Mouse (Mus musculus) CH12.LX (cell line): ENCODE measurements around the gene Trim61. TPM values are rescaled to one million over a fixed set of nuclear protein-coding genes. Genes with fewer than 3 reads are reported as not detected.

Experiments
- DNase-seq: peaks from one replicate; pipeline ENCODE4 v3.0.0-alpha.2; 2013; ENCODE audit errors: extremely low read depth
- H3K27ac ChIP-seq: 2 replicates; pipeline ENCODE4 v1.5.1; 2012; ENCODE audit warnings: low read depth, mild to moderate bottlenecking, control low read depth, moderate library complexity; ENCODE audit not compliant: insufficient read depth
- H3K27me3 ChIP-seq: replicated peaks from 2 replicates; pipeline ENCODE3; 2012; ENCODE audit warnings: inconsistent platforms
- H3K36me3 ChIP-seq, 2 experiments: replicated peaks in 1 of 2; 2 replicates each; pipeline versions ENCODE3 to v1.6.1; 2012; ENCODE audit warnings: inconsistent platforms in 1 of 2, low read length in 1 of 2, mild to moderate bottlenecking in 1 of 2, mixed read lengths in 1 of 2, moderate library complexity in 1 of 2; ENCODE audit not compliant: control insufficient read depth in 1 of 2, insufficient read depth in 1 of 2
- H3K4me1 ChIP-seq, 2 experiments: 2 replicates each; pipeline ENCODE4 v1.6.1; 2012; ENCODE audit warnings: inconsistent platforms in 1 of 2, moderate library complexity in 1 of 2; ENCODE audit not compliant: insufficient read depth in 2 of 2, control insufficient read depth in 1 of 2
- H3K4me2 ChIP-seq: 2 replicates; pipeline ENCODE4 v1.6.1; 2012; ENCODE audit warnings: low read depth, mild to moderate bottlenecking, control low read depth; ENCODE audit not compliant: poor library complexity, insufficient read depth, severe bottlenecking
- H3K4me3 ChIP-seq, 3 experiments: fragments of 150-350 bp in 1 of 3; sonication (generic) in 1 of 3; replicated peaks in 1 of 3; 2 replicates each; pipeline versions ENCODE3 to v1.5.1; 2011 to 2012; ENCODE audit warnings: low read depth in 2 of 3, low read length in 2 of 3, mild to moderate bottlenecking in 2 of 3, moderate library complexity in 2 of 3, control low read depth in 1 of 3, improper control_type of control experiment in 1 of 3, inconsistent platforms in 1 of 3, mixed read lengths in 1 of 3; ENCODE audit not compliant: poor library complexity in 1 of 3
- H3K79me2 ChIP-seq: replicated peaks from 2 replicates; pipeline ENCODE4 v1.6.1; 2012; ENCODE audit warnings: mild to moderate bottlenecking, moderate library complexity; ENCODE audit not compliant: control insufficient read depth, poor library complexity, insufficient read depth, severe bottlenecking; ENCODE audit errors: extremely low read depth
- H3K9ac ChIP-seq: 2 replicates; pipeline ENCODE4 v1.6.1; 2012; ENCODE audit warnings: low read depth, mild to moderate bottlenecking, control low read depth, moderate library complexity; ENCODE audit not compliant: insufficient read depth
- H3K9me3 ChIP-seq: replicated peaks from 2 replicates; pipeline ENCODE3; 2012; ENCODE audit warnings: low read length, inconsistent platforms, mixed read lengths
- BHLHE40 ChIP-seq: IDR thresholded peaks from 2 replicates; pipeline ENCODE4 v1.6.1; 2011; ENCODE audit warnings: mild to moderate bottlenecking, low read depth, low read length, improper control_type of control experiment
- CHD2 ChIP-seq: IDR thresholded peaks from 2 replicates; pipeline ENCODE4 v1.6.1; 2011; ENCODE audit warnings: low read length, improper control_type of control experiment
- CTCF ChIP-seq, 2 experiments: IDR thresholded peaks in 1 of 2; conservative IDR thresholded peaks in 1 of 2; 2 replicates each; pipeline ENCODE4 v1.5.1; 2011 to 2012; ENCODE audit warnings: low read depth in 2 of 2, low read length in 2 of 2, improper control_type of control experiment in 1 of 2, inconsistent platforms in 1 of 2, mild to moderate bottlenecking in 1 of 2, moderate library complexity in 1 of 2
- E2F4 ChIP-seq: IDR thresholded peaks from 2 replicates; pipeline ENCODE4 v1.6.1; 2011; ENCODE audit warnings: low read depth, low read length, improper control_type of control experiment; ENCODE audit not compliant: insufficient replicate concordance
- ELF1 ChIP-seq: IDR thresholded peaks from 2 replicates; pipeline ENCODE4 v1.6.1; 2014; ENCODE audit warnings: low read depth, mild to moderate bottlenecking, inconsistent platforms, low read length, improper control_type of control experiment
- EP300 ChIP-seq: IDR thresholded peaks from 2 replicates; pipeline ENCODE4 v1.6.1; 2011; ENCODE audit warnings: low read length, improper control_type of control experiment
- ETS1 ChIP-seq: conservative IDR thresholded peaks from 2 replicates; pipeline ENCODE4 v1.6.1; 2012; ENCODE audit warnings: low read depth, mild to moderate bottlenecking, inconsistent platforms, low read length, improper control_type of control experiment, moderate library complexity
- IRF4 ChIP-seq: IDR thresholded peaks from 2 replicates; pipeline ENCODE4 v1.6.1; 2014; ENCODE audit warnings: low read depth, mild to moderate bottlenecking, inconsistent platforms, low read length, improper control_type of control experiment
- JUND ChIP-seq: conservative IDR thresholded peaks from 2 replicates; pipeline ENCODE4 v1.6.1; 2011; ENCODE audit warnings: low read depth, low read length, improper control_type of control experiment
- KAT2A ChIP-seq: IDR thresholded peaks from 2 replicates; pipeline ENCODE4 v1.6.1; 2012; ENCODE audit warnings: low read length, improper control_type of control experiment, inconsistent platforms; ENCODE audit not compliant: insufficient replicate concordance
- MAFK ChIP-seq: IDR thresholded peaks from 2 replicates; pipeline ENCODE4 v1.6.1; 2011; ENCODE audit warnings: low read length, improper control_type of control experiment; ENCODE audit not compliant: insufficient replicate concordance
- MAZ ChIP-seq: IDR thresholded peaks from 2 replicates; pipeline ENCODE4 v1.6.1; 2012; ENCODE audit warnings: low read depth, mild to moderate bottlenecking, inconsistent platforms, low read length, improper control_type of control experiment, moderate library complexity
- MEF2A ChIP-seq: IDR thresholded peaks from 2 replicates; pipeline ENCODE4 v1.6.1; 2014; ENCODE audit warnings: low read depth, mild to moderate bottlenecking, inconsistent platforms, low read length, improper control_type of control experiment, borderline replicate concordance
- MXI1 ChIP-seq: IDR thresholded peaks from 2 replicates; pipeline ENCODE4 v1.6.1; 2011; ENCODE audit warnings: mild to moderate bottlenecking, low read depth, low read length, improper control_type of control experiment
- MYC ChIP-seq: IDR thresholded peaks from 2 replicates; pipeline ENCODE4 v1.6.1; 2011; ENCODE audit warnings: low read depth, mild to moderate bottlenecking, improper control_type of control experiment, low read length
- PAX5 ChIP-seq: IDR thresholded peaks from 2 replicates; pipeline ENCODE4 v1.6.1; 2012; ENCODE audit warnings: low read length, inconsistent platforms, mixed read lengths
- POLR2A ChIP-seq: IDR thresholded peaks from 2 replicates; pipeline ENCODE4 v1.6.1; 2011; ENCODE audit warnings: low read depth, mild to moderate bottlenecking, improper control_type of control experiment, low read length
- RAD21 ChIP-seq: IDR thresholded peaks from 2 replicates; pipeline ENCODE4 v1.6.1; 2011; ENCODE audit warnings: low read depth, mild to moderate bottlenecking, low read length, improper control_type of control experiment, moderate library complexity
- SIN3A ChIP-seq: IDR thresholded peaks from 2 replicates; pipeline ENCODE4 v1.6.1; 2012; ENCODE audit warnings: low read length, improper control_type of control experiment, inconsistent platforms
- TCF12 ChIP-seq: IDR thresholded peaks from 2 replicates; pipeline ENCODE4 v1.6.1; 2014; ENCODE audit warnings: low read depth, mild to moderate bottlenecking, inconsistent platforms, low read length, improper control_type of control experiment
- UBTF ChIP-seq: IDR thresholded peaks from 2 replicates; pipeline ENCODE4 v1.6.1; 2012; ENCODE audit warnings: low read depth, mild to moderate bottlenecking, inconsistent platforms, low read length, improper control_type of control experiment, moderate library complexity
- USF2 ChIP-seq: conservative IDR thresholded peaks from 2 replicates; pipeline ENCODE4 v1.6.1; 2011; ENCODE audit warnings: low read depth, low read length, improper control_type of control experiment
- ZNF384 ChIP-seq: IDR thresholded peaks from 2 replicates; pipeline ENCODE4 v1.6.1; 2012; ENCODE audit warnings: low read depth, low read length, improper control_type of control experiment, inconsistent platforms
- dilution Hi-C: fragments of 300-500 bp; cut with MboI; formaldehyde crosslinking; loops from 2 replicates; pipeline ENCODE4 v1.14.3; 2020; ENCODE audit warnings: low sequenced_read_pairs; ENCODE audit not compliant: extremely low pct_unique_long_range_greater_than_20kb, extremely low pct_ligation_motif_present
- in situ Hi-C: fragments of 300-500 bp; cut with MboI; formaldehyde crosslinking; loops from 3 replicates; pipeline ENCODE4 v1.14.3; 2019; ENCODE audit warnings: low sequenced_read_pairs, low pct_ligation_motif_present, low pct_unique_long_range_greater_than_20kb, mixed read lengths
- polyA plus RNA-seq: library from polyadenylated mRNA; unstranded; fragments of >175 nt; gene quantifications from 2 replicates; pipeline ENCODE4 v1.2.1, GENCODE M21; 2012; ENCODE audit warnings: low read depth; ENCODE audit not compliant: insufficient read length
- total RNA-seq, 2 experiments: library from RNA; depleted of rRNA; stranded (reverse); fragments of 300-350 nt in 1 of 2; fragments of >200 nt in 1 of 2; gene quantifications; 2 replicates each; pipeline ENCODE4 v1.2.3; 2012 to 2014

Trim61 gene
- total and polyA plus RNA-seq, 3 experiments, result not detected

GRCm38 (mm10) chr8:65037117-65037533, 18.8 kb upstream of the Trim61 start, which contains the start of gene Apela:
TSS of gene Apela (minus strand) at chr8:65037336.
- dilution Hi-C loops, result no loop called here
- in situ Hi-C loops, result no loop called here
- H3K4me3 ChIP-seq, result no peak within 1 kb of the TSS

GRCm38 (mm10) chr8:65034136-65034535, 15.8 kb upstream of the Trim61 start:
- Histone ChIP-seq H3K9me3 (no peaks in the 10 kb centered on the region), H3K27me3 (no peaks in the 10 kb centered on the region)
- in situ Hi-C loops, result no loop called here
- no peak for TF ChIP-seq TCF12
- no peak for TF ChIP-seq MEF2A
- TF ChIP-seq MAFK, result no peak
- TF ChIP-seq E2F4, result no peak
- no peak for TF ChIP-seq PAX5
- no peak for TF ChIP-seq ZNF384
- no peak for TF ChIP-seq IRF4
- no peak for TF ChIP-seq UBTF
- TF ChIP-seq, all 38 proteins: peak for 0
- Histone ChIP-seq H3K4me1 (peaks cover 3 to 5% of the 10 kb centered on the region in 2 experiments), H3K36me3 (no peaks in the 10 kb centered on the region), H3K27ac (no peak overlapping the region), H3K4me2 (no peak overlapping the region), H3K9ac (no peak overlapping the region), H3K79me2 (no peaks in the 10 kb centered on the region), H3K4me3 (no peak overlapping the region)
- DNase-seq, result no peak
- dilution Hi-C loops, result no loop called here

More at GRCm38 (mm10) chr8:65037117-65037533, 18.8 kb upstream of the Trim61 start, which contains the start of gene Apela:
- Histone ChIP-seq H3K9me3 (no peaks in the 10 kb centered on the region), H3K27ac (no peak within 1 kb of the TSS), H3K27me3 (no peaks in the 10 kb centered on the region), H3K4me1 (peaks cover 3 to 5% of the 10 kb centered on the region in 2 experiments; a peak in 3 of 4 replicates), H3K9ac (no peak within 1 kb of the TSS), H3K36me3 (no peaks in the 10 kb centered on the region), H3K4me2 (no peak within 1 kb of the TSS), H3K79me2 (no peaks in the 10 kb centered on the region)
- peak; percentile 3 for DNase-seq
- TF ChIP-seq RAD21 (no peak), SIN3A (no peak), MAZ (no peak), BHLHE40 (no peak), ETS1 (no peak), MXI1 (no peak), CHD2 (no peak), PAX5 (no peak), MYC (no peak), USF2 (no peak), ZNF384 (no peak), KAT2A (no peak), JUND (no peak), E2F4 (no peak), POLR2A (no peak), MAFK (no peak), ELF1 (no peak), EP300 (no peak), CTCF (conservative IDR thresholded peaks at IDR 0.05 in 1 of 2, IDR thresholded peaks at IDR 0.05 in 1 of 2; ENCODE audit: low read depth in 2 of 2, low read length in 2 of 2) (no peak)
